Mouse (Mus musculus): ENCODE data around the gene Dcps.

Dcps gene

GRCm38 (mm10) chr9:35131637-35132397, 44.0 kb downstream of the Dcps start:
- DNase-seq (ENCODE audit: low spot score): no peak

GRCm38 (mm10) chr9:35128995-35129418, 46.9 kb downstream of the Dcps start:
- DNase-seq (ENCODE audit: low spot score): no peak

- DNase-seq (ENCODE audit: low spot score): no peak
These were observed 47.3 kb downstream of the Dcps start for GRCm38 (mm10) chr9:35128564-35128963.

GRCm38 (mm10) chr9:35127561-35127960, 48.3 kb downstream of the Dcps start:
- no peak for DNase-seq (ENCODE audit: low spot score)

- no peak for DNase-seq (ENCODE audit: low spot score)
These were observed 48.7 kb downstream of the Dcps start for GRCm38 (mm10) chr9:35127147-35127546.

GRCm38 (mm10) chr9:35124678-35124955, 51.2 kb downstream of the Dcps start:
- no peak for DNase-seq (ENCODE audit: low spot score)

GRCm38 (mm10) chr9:35123804-35124677, 51.8 kb downstream of the Dcps start:
- peak; percentile 52 for DNase-seq (ENCODE audit: low spot score)

- no peak for DNase-seq (ENCODE audit: low spot score)
These were observed 52.4 kb downstream of the Dcps start for GRCm38 (mm10) chr9:35123456-35123803.

GRCm38 (mm10) chr9:35122551-35123266, 53.2 kb downstream of the Dcps start:
- peak; percentile 41 for DNase-seq (ENCODE audit: low spot score)

- DNase-seq (ENCODE audit: low spot score): no peak
These were observed 56.7 kb downstream of the Dcps start, which contains the start of gene St3gal4 for GRCm38 (mm10) chr9:35119168-35119567. TSS of gene St3gal4 (minus strand) at chr9:35119268.

- DNase-seq (ENCODE audit: low spot score): no peak
These were observed 57.3 kb downstream of the Dcps start for GRCm38 (mm10) chr9:35118563-35118962.

GRCm38 (mm10) chr9:35117384-35118295, 58.2 kb downstream of the Dcps start:
- DNase-seq (ENCODE audit: low spot score): peak; percentile 67

GRCm38 (mm10) chr9:35116391-35117381, 59.2 kb downstream of the Dcps start:
- peak; percentile 80 for DNase-seq (ENCODE audit: low spot score)

GRCm38 (mm10) chr9:35115804-35116203, 60.1 kb downstream of the Dcps start:
- no peak for DNase-seq (ENCODE audit: low spot score)

- no peak for DNase-seq (ENCODE audit: low spot score)
These were observed 60.6 kb downstream of the Dcps start for GRCm38 (mm10) chr9:35115299-35115698.

GRCm38 (mm10) chr9:35114234-35114633, 61.6 kb downstream of the Dcps start:
- DNase-seq (ENCODE audit: low spot score): no peak

- DNase-seq (ENCODE audit: low spot score): no peak
These were observed 63.8 kb downstream of the Dcps start for GRCm38 (mm10) chr9:35111941-35112595.

GRCm38 (mm10) chr9:35111446-35111845, 64.4 kb downstream of the Dcps start:
- no peak for DNase-seq (ENCODE audit: low spot score)

GRCm38 (mm10) chr9:35110567-35110966, 65.3 kb downstream of the Dcps start:
- no peak for DNase-seq (ENCODE audit: low spot score)

- DNase-seq (ENCODE audit: low spot score): no peak
These were observed 65.8 kb downstream of the Dcps start for GRCm38 (mm10) chr9:35110051-35110450.

All from T-cell, adult 2 months (primary cell).